In the genomic region with DNA sequence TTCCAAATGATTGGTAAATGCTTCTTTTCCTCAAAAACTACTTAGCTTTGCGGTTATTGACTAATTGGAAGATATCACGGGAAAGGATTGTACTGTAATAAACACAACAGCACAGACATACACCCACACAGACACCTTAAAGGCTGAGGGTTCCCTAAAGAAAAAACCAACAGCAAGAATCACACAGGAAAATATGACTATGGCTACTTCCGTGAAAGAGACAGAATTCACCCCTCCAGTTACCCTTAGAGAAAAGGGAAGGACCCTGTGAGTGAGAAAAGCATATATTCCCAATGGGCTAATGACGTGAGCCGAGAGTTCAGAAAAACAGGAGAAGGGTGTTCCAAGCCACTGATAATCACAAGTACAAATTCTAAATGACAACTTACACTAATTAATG, we compare ENCODE assay signal across 17 mouse cellular contexts.
"Had no signal": no experiment of that assay in that cellular context is flagged by ENCODE, and none has a peak within 500 bp of the region (broad histone marks: within the 10 kb centered on the region; RNA-seq: fewer than 3 reads in every experiment).

No protein-coding gene starts in this region.

- DNase-seq: lung, adult 2 months; lung, postnatal 14 days; lung, postnatal 36 days; right cerebral cortex, postnatal 14 days; thymus, adult 2 months; thymus, postnatal 25 days; thymus, postnatal 4 days had no signal

- ATAC-seq: lung, postnatal 0 days; midbrain, embryonic 13.5 days; midbrain, embryonic 15.5 days had no signal

- H3K4me3 ChIP-seq: lung, embryonic 15.5 days; megakaryocyte, embryonic 14.5 days; midbrain, embryonic 13.5 days; midbrain, embryonic 15.5 days; neural tube, embryonic 12.5 days; stomach, embryonic 15.5 days had no signal

- H3K27ac ChIP-seq: lung, embryonic 15.5 days; macrophage; midbrain, embryonic 13.5 days; midbrain, embryonic 15.5 days; neural tube, embryonic 12.5 days; stomach, embryonic 15.5 days; stomach, postnatal 0 days had no signal

- H3K36me3 ChIP-seq: lung, embryonic 15.5 days; midbrain, embryonic 13.5 days; midbrain, embryonic 15.5 days; neural tube, embryonic 12.5 days; stomach, embryonic 15.5 days had no signal

- H3K4me2 ChIP-seq: lung, embryonic 15.5 days; midbrain, embryonic 11.5 days; midbrain, embryonic 13.5 days; midbrain, embryonic 15.5 days; neural tube, embryonic 12.5 days; stomach, embryonic 15.5 days had no signal

- H3K4me1 ChIP-seq: megakaryocyte, embryonic 14.5 days; midbrain, embryonic 13.5 days; midbrain, embryonic 15.5 days; neural tube, embryonic 12.5 days; stomach, embryonic 15.5 days had no signal

- H3K9ac ChIP-seq: lung, embryonic 15.5 days; midbrain, embryonic 13.5 days; midbrain, embryonic 15.5 days; neural tube, embryonic 12.5 days; stomach, embryonic 15.5 days had no signal

- H3K9me3 ChIP-seq: lung, embryonic 15.5 days; megakaryocyte, embryonic 14.5 days; midbrain, embryonic 13.5 days; midbrain, embryonic 15.5 days; neural tube, embryonic 12.5 days; stomach, embryonic 15.5 days had no signal

- H3K27me3 ChIP-seq: lung, embryonic 15.5 days; megakaryocyte, embryonic 14.5 days; midbrain, embryonic 13.5 days; midbrain, embryonic 15.5 days; neural tube, embryonic 12.5 days; stomach, embryonic 15.5 days had no signal
